Mouse (Mus musculus): ENCODE data around the gene Diablo. TPM values are rescaled to one million over a fixed set of nuclear protein-coding genes. Genes with fewer than 3 reads are reported as not detected.

Diablo gene
- polyA plus RNA-seq, 1 experiment, result 51.4 TPM

DNA sequence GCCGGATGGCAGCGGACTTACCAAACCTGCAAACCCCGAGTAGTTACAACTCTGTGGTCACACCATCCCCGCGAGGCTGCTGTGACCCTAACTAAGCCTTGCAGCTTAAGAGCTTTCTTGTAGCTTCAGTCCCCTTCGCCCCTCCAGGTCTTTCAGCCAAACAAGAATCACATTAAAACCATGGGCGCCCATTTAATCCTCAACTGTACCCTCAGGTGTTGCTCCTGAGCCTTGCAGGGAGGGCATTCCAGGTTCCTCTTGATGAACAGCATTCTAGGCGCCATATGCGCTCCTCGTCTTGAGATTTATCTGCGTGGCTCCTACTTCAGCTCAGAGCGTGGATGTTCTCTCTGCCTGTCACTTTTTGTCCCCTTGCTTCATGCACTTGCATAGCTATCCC, 15.1 kb downstream of the Diablo start:
- Histone ChIP-seq H3K27ac (ENCODE audit: insufficient read depth, low read length) (no peak overlapping the region), H3K4me1 (ENCODE audit: control insufficient read depth, insufficient read depth, low read length) (no peaks in the 10 kb centered on the region), H3K4me3 (ENCODE audit: insufficient read depth, low read length) (peak overlapping the region; percentile 64)
- TF ChIP-seq POLR2A (IDR thresholded peaks at IDR 0.05; ENCODE audit: low read depth, low read length), result no peak
- TF ChIP-seq CTCF (IDR thresholded peaks at IDR 0.05; ENCODE audit: borderline replicate concordance, insufficient read depth, low read length), result no peak

DNA sequence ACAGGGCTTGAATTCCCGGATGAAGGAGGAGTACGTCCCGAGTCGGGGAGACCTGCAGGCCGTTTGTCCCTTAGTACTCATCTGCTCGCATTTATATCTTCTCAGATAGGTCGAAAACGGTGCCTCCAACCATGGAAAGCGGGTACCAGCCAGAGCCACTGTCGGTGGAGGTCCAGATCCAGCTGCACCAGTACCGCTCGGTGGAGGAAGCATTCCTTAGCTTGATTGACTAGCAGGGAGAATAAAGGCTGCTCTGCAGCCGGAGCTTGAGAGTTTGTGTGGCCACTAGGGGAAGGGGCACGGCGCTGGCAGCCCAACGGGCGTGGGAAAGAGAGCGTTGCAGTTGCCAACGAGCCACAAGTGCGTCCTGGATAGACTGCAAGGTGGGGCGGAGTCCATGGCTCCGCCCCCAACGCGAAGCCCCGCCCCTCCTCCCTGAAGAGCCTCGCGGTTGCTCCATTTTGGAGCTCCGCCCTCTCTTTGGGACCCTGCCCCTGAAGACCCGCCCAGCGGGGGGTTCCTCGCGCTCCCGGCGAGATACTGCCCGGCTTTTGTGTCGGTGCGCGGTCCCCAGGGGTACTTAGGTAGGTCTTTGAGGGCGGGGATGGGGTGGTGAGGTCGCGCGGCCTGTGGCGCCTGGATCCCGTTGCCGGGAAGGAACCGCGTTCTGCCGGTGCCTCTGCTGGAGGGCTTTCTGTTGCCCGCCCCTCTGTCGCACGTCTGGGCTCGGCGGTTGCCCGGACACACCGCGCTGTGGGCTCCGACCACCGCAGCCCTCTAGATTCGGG, 15.8 kb downstream of the Diablo start:
- H3K4me3 ChIP-seq (ENCODE audit: insufficient read depth, low read length), result peak overlapping the region; percentile 64
- H3K27ac ChIP-seq (ENCODE audit: insufficient read depth, low read length), result no peak overlapping the region
- H3K4me1 ChIP-seq (ENCODE audit: control insufficient read depth, insufficient read depth, low read length), result no peaks in the 10 kb centered on the region
- peak; percentile 43; the same call in 1 of the 2 replicates for TF ChIP-seq POLR2A (IDR thresholded peaks at IDR 0.05; ENCODE audit: low read depth, low read length)
- TF ChIP-seq CTCF (IDR thresholded peaks at IDR 0.05; ENCODE audit: borderline replicate concordance, insufficient read depth, low read length), result no peak

DNA sequence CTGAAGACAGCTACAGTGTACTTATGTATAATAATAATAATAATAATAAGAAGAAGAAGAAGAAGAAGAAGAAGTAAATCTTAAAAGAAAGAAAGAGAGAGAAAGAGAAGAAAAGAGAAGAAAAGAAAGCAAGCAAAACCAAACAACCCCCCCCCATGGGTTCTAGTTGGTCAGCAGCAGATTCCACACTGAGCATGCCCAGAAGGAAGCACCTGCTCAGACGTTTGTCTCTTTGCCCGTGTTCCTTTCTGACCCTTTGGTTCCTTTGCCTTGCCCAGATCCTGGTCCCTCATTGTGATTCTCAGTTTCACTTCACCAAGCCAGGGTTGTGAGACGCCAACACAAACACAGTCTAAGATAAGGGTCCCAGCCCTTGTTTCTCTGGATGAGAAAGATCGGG, 22.0 kb downstream of the Diablo start:
- no peak overlapping the region for H3K27ac ChIP-seq (ENCODE audit: insufficient read depth, low read length)
- no peak for TF ChIP-seq CTCF (IDR thresholded peaks at IDR 0.05; ENCODE audit: borderline replicate concordance, insufficient read depth, low read length)
- TF ChIP-seq POLR2A (IDR thresholded peaks at IDR 0.05; ENCODE audit: low read depth, low read length), result no peak
- H3K4me3 ChIP-seq (ENCODE audit: insufficient read depth, low read length), result no peak overlapping the region
- H3K4me1 ChIP-seq (ENCODE audit: control insufficient read depth, insufficient read depth, low read length), result no peaks in the 10 kb centered on the region

DNA sequence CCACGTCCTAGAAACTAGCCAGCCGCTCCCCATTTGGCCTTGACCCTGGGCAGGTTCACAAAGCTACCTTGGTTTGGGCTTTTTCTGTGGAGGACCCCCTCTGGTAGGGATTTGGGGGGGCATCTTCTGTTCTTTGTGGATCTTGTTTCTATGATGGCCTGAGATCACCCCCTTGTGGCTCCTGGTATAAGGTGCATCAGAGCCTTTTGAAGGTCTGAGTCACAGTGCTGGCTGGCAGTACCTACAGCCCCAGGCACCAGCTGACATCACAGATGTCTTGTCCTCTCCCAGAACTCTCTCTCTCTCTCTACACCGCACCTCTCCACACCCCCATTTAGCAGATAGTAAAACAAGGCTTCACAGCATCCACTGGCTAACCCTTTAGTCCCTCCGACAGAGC, 24.3 kb downstream of the Diablo start:
- Histone ChIP-seq H3K4me3 (ENCODE audit: insufficient read depth, low read length) (no peak overlapping the region), H3K4me1 (ENCODE audit: control insufficient read depth, insufficient read depth, low read length) (no peaks in the 10 kb centered on the region), H3K27ac (ENCODE audit: insufficient read depth, low read length) (no peak overlapping the region)
- TF ChIP-seq CTCF (IDR thresholded peaks at IDR 0.05; ENCODE audit: borderline replicate concordance, insufficient read depth, low read length), result no peak
- no peak for TF ChIP-seq POLR2A (IDR thresholded peaks at IDR 0.05; ENCODE audit: low read depth, low read length)

GRCm38 (mm10) chr5:123489935-123490334, 34.0 kb downstream of the Diablo start:
- TF ChIP-seq CTCF (IDR thresholded peaks at IDR 0.05; ENCODE audit: borderline replicate concordance, insufficient read depth, low read length), result no peak
- TF ChIP-seq POLR2A (IDR thresholded peaks at IDR 0.05; ENCODE audit: low read depth, low read length), result no peak
- no peak overlapping the region for H3K4me3 ChIP-seq (ENCODE audit: insufficient read depth, low read length)

GRCm38 (mm10) chr5:123489112-123489785, 34.7 kb downstream of the Diablo start, which contains the start of the genes Lrrc43 and Il31:
TSS of gene Lrrc43 (plus strand) at chr5:123489305.
TSS of gene Il31 (minus strand) at chr5:123489489.
- Histone ChIP-seq H3K4me1 (ENCODE audit: control insufficient read depth, insufficient read depth, low read length) (no peaks in the 10 kb centered on the region), H3K4me3 (ENCODE audit: insufficient read depth, low read length) (no peak within 1 kb of the TSS), H3K27ac (ENCODE audit: insufficient read depth, low read length) (no peak within 1 kb of the TSS)
- TF ChIP-seq CTCF (IDR thresholded peaks at IDR 0.05; ENCODE audit: borderline replicate concordance, insufficient read depth, low read length) (no peak), POLR2A (IDR thresholded peaks at IDR 0.05; ENCODE audit: low read depth, low read length) (no peak)

More at GRCm38 (mm10) chr5:123489935-123490334, 34.0 kb downstream of the Diablo start:
- no peak overlapping the region for H3K27ac ChIP-seq (ENCODE audit: insufficient read depth, low read length)
- no peaks in the 10 kb centered on the region for H3K4me1 ChIP-seq (ENCODE audit: control insufficient read depth, insufficient read depth, low read length)

GRCm38 (mm10) chr5:123487659-123488395, 36.1 kb downstream of the Diablo start:
- H3K4me3 ChIP-seq (ENCODE audit: insufficient read depth, low read length), result no peak overlapping the region
- H3K27ac ChIP-seq (ENCODE audit: insufficient read depth, low read length), result no peak overlapping the region
- TF ChIP-seq CTCF (IDR thresholded peaks at IDR 0.05; ENCODE audit: borderline replicate concordance, insufficient read depth, low read length) (no peak), POLR2A (IDR thresholded peaks at IDR 0.05; ENCODE audit: low read depth, low read length) (no peak)
- H3K4me1 ChIP-seq (ENCODE audit: control insufficient read depth, insufficient read depth, low read length), result no peaks in the 10 kb centered on the region

- TF ChIP-seq CTCF (IDR thresholded peaks at IDR 0.05; ENCODE audit: borderline replicate concordance, insufficient read depth, low read length), result no peak
- TF ChIP-seq POLR2A (IDR thresholded peaks at IDR 0.05; ENCODE audit: low read depth, low read length), result no peak
- Histone ChIP-seq H3K4me3 (ENCODE audit: insufficient read depth, low read length) (no peak overlapping the region), H3K27ac (ENCODE audit: insufficient read depth, low read length) (no peak overlapping the region), H3K4me1 (ENCODE audit: control insufficient read depth, insufficient read depth, low read length) (no peaks in the 10 kb centered on the region; the same call in 1 of the 2 replicates)
Observed at GRCm38 (mm10) chr5:123473817-123474216, 50.2 kb downstream of the Diablo start.

- H3K4me1 ChIP-seq (ENCODE audit: control insufficient read depth, insufficient read depth, low read length), result no peaks in the 10 kb centered on the region; the same call in 1 of the 2 replicates
- H3K27ac ChIP-seq (ENCODE audit: insufficient read depth, low read length), result no peak overlapping the region
- TF ChIP-seq POLR2A (IDR thresholded peaks at IDR 0.05; ENCODE audit: low read depth, low read length) (no peak), CTCF (IDR thresholded peaks at IDR 0.05; ENCODE audit: borderline replicate concordance, insufficient read depth, low read length) (no peak)
- no peak overlapping the region for H3K4me3 ChIP-seq (ENCODE audit: insufficient read depth, low read length)
Observed at GRCm38 (mm10) chr5:123470784-123471400, 53.1 kb downstream of the Diablo start.

Measured in embryonic fibroblast, embryonic 13.5 days (primary cell).